Mouse (Mus musculus) bone marrow macrophage, adult 2 months (primary cell): ENCODE data around the gene Commd8.

ENCODE experiments used
- CTCF ChIP-seq: IDR thresholded peaks from 2 replicates; pipeline ENCODE4 v1.5.1; 2012; ENCODE audit warnings: low read depth, mild to moderate bottlenecking, low read length, moderate library complexity
- POLR2A ChIP-seq: IDR thresholded peaks from 2 replicates; pipeline ENCODE4 v1.6.1; 2012; ENCODE audit warnings: mild to moderate bottlenecking, low read depth, low read length, borderline replicate concordance

GRCm38 (mm10) chr5:72175050-72175449 is 7.1 kb upstream of the Commd8 start:
- TF ChIP-seq CTCF, result no peak
- TF ChIP-seq POLR2A, result no peak
